Mouse (Mus musculus) ovary, postnatal 14 days (tissue): Measurements from ENCODE around the gene Kbtbd8.

Experiments
- DNase-seq: peaks from one replicate; pipeline ENCODE4 v3.0.0; 2022; ENCODE audit warnings: low spot score

Kbtbd8 gene

DNA sequence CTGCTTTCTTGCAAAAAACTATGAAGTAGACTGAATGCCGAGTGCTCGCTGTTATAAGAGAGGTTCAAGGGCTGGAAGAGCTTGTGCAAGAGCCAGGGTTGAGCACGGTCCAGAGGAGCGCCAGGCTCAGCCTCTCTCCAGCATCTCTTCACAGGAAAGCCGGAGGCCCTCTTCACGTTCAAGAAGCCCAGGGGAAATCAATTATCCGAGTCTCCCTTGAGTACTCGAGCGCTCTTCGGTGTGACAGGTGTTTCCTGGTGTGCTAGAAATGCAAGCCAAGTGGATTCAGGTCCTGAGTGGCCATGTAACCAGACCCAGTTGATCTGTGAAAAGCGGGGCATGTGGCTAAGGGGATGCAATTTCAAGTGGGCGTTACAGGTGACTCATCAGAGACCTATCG, at the start of gene Kbtbd8:
TSS of gene Kbtbd8 (plus strand) at position 295 of the 400 bp plus-strand sequence.
- no peak for DNase-seq

DNA sequence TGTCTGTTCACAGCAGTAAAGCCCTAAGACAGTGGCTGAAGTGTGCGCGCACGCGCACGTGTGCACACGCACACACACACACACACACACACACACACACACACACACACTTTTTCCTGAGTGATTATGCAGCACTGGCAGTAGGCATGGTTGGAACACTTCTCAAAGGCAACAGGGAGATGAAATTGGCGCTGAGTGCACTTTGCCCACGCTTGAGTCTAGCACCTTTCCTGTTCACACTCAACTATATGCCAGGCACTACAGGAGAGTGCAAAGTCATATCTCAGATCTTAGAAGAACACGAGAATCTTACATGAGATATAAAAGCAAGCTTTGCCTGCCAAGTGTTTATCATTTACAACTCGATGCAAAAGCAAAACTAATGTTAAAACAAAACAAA, 47.3 kb upstream of the Kbtbd8 start:
- DNase-seq, result no peak

DNA sequence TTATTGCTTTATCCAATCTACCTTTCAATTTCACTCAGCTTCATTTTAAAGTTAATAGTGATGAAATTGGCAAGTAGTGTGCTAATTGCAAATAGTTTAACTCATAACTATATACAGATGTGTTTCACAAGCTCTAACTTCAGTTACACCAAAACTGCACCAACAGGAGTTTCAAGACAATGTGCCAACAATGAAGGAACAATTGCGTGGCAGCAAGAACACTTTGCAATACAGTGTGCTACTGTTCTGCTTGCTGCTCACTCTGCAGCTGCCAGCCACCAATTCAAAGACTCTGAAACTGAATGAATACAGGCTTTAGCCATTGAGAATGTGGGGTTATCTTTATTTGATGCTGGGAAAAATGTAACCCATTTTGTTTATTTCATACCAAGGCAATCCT, 31.8 kb upstream of the Kbtbd8 start:
- no peak for DNase-seq

DNA sequence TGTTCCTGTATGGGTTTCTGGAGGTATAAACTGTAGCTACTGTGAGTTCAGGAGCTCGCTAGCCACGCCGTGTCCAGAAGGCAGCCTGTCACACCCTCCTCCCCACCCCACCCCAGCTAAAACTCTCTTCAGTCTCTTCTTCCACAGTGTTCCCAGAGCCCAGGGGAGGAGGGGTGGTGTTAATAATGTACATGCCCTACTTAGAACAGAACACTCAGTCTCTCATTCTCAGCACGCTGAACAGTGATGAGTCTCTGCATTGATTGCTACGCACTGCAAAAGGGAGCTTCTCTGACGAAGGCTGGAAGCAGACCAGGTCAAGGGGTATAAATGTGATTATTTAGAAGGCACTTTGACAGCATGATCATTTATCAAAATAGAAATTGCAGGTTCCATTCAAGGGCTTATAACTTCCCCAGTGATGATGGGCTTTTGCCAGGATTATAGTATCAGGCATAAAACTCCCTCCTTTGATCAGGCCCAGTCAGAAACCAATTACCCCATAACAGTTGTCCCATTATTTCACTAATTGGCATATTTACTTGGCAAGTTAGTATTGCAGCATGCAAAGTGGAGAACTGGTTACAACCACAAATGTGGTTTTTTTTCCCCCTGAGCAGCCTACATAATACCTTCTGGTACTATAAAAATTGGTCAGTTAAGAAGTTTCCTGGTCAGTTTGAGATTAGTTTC, 29.7 kb upstream of the Kbtbd8 start:
- DNase-seq, result no peak

DNA sequence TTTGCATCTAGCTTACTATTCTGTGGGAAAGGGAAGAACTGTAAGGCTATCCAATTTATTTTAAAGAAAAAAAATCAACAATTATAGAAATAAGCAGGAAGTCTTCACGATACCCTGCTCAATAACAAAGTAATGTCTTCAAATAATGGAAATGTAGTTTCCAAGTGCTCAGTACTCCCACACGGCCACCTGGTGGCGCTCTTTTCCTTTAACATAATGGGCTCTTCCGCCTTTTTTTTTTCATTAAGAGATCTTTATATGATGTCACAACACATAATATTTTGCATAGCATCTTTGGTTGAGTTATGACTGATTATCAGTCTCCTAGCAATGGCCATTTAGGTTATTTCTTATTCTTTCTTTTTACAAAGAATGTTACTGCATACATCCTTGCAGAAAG, 29.0 kb upstream of the Kbtbd8 start:
- no peak for DNase-seq

DNA sequence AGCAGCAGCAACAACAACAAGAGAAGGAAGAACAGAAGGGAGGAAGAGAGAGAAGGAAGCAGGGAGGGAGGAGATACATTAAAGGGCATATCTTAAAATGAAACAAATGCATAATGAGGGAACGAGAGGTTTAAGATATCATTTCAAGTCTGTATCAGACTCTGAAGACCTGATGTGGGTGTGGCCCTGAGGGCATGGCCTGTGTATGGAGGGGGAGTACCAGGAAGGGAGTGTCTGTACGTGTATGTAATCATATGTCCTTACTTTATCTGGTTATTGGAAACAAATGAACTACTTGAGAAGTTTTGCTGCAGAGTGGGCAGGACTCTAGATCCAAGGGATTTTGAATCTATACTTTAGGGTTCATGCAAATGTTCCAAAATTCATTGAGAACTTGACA, 22.3 kb upstream of the Kbtbd8 start:
- no peak for DNase-seq

DNA sequence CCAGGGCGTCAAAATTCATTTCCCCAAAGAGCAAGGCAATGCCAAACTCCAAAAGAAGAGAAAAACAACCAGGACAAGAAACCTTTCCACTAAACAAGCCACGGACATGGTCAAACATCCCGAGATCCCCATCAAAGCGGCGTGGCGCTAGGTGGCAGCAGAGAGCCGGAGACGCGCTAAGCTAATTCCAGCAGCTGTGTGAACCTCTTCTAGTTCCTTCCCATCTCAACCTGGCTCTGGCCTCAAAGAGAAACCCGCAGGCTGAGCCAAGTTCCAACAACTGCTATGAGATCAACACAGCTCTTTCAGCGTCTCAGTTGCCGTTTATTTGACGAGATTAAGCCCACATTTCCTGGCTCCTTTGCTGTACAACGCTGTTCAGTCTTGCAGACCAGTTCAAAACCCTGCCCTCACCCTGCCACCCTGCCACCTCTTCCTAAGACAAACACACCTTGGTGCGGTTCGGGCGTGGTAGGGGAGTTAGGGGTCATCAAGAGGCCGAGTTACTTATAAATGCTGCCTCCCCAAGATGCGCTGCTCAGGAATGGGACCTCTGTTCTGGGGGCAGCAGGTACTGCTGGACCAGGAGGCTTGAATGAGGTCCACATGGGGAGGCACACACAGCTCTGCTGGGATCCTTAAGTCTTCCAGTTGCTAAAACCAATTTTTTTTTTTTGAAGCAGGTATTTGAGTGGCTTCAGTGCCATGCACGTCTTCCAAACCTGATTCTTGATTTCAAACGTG, 18.5 kb upstream of the Kbtbd8 start:
- peak; percentile 83 for DNase-seq

DNA sequence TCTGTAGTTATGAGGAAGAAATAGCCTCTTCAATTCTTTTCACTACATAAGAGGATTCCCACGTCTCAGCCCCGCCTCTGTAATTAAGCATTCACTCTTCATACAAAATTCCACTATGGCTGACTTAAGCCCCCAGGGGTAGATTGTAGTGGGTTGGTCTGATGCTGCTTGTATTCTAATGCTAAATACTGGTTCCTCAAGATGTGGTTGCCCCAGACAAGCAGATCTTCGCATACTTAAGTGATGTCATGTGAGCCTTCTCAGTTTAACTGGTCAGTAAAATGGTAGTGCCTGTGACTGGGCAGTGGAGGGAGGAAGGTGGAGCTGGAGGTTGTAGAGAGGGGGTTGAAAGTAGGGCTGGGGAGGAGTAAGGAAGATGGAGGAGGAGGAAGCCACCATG, 13.3 kb upstream of the Kbtbd8 start:
- no peak for DNase-seq

DNA sequence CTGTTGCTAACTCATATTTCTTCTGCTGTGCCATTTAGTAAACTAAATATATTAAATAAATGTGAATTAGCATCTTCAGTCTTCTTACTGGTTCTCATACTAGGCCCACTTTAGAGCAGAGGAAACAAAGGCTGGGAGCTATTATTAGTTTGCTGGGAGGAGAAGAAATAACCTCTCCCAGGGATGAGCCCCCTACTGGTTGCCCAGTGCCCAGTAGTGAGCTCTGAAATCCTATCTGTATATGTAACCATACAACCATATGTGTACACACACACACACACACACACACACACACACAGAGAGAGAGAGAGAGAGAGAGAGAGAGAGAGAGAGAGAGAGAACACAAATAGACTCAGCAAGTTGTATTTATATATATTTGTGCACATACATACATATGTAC, 8.6 kb upstream of the Kbtbd8 start:
- no peak for DNase-seq

DNA sequence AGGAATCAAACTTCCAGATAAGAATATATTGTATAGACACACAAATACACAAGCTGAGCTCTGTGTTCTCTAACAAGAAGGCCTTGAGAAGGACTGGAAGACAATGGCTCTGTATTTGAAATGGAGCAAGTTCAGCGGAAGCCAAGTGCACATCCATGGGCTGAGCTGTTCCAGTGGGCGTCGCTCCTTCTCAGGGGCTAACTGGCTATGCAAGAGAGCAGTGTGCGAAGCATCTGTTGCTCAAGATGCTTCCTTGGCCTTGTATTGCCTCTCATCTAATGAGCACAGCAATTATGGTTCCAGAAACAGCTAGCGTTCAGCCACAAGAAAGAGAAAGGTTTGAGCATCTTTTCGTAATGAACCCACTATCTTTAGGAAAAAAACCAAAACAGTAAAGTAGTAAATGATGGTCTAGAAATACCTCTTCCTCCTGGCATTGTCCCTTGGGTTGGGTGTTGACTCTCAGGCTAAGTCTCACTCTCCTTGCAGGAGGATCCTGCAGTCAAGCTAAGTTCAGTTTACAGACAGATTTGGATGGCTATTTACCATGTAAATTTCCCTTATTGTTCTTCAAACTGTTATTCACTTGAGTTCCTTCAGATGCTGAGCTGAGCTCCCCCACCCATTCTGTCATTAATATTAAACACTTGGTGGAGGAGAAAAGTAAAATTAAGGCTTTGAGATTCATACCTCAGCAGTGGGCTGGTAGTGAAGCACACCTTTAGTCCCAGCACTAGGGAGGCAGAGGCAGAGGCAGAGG, 7.2 kb upstream of the Kbtbd8 start:
- DNase-seq, result no peak

DNA sequence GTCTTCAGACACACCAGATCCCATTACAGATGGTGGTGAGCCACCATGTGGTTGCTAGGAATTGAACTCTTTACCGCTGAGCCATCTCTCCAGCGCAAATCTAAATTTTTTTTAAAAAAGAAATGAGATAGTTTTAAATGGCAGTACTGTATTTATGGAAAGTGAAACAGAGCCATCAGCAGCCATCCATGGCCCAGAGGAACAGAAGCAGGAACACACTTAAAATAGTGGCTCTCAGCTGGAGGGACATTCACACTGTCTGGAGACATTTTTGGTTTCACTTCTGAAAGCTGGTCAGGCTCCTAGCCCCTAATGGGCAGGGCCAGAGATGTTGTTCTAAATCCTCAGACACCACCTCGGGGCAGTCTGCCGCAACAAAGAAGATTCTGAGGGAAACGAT, 5.0 kb upstream of the Kbtbd8 start:
- no peak for DNase-seq

DNA sequence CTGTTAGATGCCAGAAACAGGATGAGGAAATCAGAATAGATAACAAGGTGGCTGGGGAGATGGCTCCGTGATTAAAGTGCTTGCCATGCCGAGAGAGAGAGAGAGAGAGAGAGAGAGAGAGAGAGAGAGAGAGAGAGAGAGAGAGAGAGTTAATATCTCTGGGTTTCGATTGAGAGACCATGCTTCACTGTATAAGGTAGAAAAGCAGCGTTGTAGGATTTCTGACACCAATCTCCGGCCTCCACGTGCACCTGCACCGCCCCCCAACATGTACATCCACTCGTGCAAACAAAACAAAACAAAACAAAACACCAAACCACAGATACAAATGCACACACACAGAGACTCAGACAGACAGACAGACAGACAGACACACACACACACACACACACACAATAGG, 527 bp upstream of the Kbtbd8 start:
- no peak for DNase-seq

DNA sequence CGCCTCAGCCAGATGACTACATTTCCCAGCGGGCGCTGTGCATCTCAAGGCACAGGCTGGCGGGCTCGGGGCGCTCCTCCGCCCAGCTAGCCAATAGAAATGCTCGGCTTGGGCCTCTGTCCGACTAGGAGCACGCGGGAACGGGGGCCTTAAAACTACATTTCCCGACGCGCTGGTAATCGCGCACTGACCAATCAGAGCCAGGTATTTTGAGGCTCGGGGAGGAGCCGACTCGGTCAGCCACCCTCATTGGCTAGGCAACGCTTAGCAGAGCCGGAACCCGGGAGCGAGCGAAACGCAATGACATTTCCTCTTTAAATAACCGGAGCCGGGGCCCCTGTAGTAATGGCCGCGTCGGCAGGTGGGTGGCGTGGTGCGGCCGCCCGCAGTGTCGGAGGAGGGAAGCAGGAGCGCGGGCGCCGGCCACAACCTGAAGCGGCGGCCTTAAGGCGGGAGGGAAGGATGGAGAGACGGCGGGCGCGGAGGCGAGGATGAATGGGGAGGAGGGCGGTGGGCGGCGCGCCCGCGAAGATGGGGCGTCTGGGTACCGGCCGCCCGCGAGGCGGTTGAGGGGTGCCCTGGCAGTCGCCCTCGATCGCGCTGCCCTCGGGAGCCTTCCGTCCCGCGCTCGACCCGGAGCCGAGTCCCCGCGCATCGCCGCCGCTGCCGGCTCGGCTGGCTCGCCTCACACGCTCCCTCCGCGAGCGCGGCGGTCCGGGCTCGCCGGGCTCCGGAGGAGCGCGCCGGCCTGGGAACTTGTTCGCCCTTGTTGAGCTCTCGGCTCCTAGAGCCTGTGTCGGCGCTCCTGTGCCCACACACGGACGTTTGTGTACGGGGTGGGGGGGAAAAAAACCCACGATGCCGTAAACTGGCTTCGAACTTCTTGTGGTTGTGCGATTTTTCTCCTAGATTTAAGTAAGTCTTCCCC, 838 bp downstream of the Kbtbd8 start:
- peak; percentile 76 for DNase-seq

DNA sequence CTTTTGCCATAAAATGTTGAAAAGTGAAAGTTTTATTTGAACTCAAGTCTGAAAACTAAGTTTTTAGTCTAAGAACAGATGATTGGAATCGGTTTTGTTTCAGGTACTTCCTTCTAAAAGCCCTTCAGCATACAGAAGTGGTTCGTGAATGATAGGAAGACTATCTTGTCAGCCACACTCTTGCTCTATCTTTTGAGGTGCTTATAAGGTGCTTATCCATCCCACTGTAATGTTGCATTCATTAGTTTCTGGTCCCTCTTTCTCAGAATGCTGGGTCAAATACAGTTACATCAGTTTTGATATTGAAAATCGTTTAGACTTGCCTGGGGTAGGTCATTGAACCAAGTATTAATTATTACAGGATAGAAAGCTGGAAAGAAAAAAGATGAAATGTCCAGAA, 2.3 kb downstream of the Kbtbd8 start:
- no peak for DNase-seq

DNA sequence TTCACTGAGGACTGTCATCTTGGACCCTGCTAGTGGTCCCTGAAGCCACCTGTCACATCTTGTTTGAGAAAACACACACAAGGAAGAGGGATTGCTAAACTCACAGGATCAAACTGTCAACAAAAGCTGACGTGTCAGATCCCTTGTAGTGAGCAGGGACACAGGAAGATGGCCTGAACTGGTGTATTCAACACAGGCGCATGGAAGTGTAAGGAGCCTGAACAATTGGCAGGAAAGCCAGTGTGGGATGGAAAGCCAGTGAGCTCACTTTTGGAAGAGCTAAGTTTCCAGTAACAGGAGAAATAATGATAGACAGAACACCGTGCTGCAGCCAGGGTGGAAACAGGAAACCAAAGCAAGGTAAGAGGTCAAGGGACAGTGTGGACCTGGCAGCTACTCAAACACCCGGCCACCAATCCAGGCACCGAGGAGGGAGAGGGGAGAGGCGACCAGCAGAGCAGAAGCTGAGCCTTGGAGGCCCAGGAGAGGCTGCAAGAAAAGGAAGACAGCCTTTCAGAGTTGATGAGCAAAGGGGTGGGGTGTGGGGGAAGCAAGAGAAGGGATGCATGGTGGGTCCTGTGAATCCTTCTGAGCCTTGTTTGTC, 33.0 kb downstream of the Kbtbd8 start:
- DNase-seq, result no peak

DNA sequence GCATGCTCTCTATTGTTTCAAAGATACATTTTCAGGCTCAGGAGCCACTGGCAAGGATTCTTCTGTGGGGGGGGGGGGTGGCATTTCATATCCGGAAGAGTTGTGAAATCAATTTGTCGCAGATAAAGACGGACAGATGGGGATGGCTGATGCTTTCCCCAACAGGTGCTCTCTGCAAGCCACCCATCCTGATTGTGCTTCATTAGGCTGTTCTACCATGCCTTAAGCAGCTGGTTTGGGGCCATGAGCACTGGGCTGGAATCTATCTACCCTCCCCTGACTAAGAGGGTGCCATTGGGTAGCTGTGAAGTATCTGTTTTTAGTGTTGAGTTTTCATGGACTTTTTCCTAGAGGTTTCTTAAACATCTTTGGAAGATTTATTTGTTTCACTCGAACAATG, 33.8 kb downstream of the Kbtbd8 start:
- no peak for DNase-seq

DNA sequence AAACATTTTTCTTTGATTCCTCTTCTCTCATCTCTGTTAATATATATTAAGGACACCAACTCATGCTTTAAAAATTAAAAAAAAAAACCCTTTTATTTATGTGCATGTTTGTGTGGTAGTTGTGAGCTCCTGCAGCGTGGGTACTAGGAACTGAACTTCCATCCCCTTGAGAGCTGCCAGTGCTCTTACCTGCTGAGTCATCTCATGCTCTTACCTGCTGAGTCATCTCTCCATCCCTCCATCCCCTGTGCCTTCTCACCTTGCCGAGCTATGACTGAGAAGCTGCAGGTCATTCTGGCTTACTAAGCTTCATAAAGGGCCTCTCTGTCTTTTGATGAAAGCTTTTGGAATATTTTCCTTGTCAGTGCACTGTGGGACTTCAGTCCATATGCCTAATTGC, 34.5 kb downstream of the Kbtbd8 start:
- DNase-seq, result no peak

DNA sequence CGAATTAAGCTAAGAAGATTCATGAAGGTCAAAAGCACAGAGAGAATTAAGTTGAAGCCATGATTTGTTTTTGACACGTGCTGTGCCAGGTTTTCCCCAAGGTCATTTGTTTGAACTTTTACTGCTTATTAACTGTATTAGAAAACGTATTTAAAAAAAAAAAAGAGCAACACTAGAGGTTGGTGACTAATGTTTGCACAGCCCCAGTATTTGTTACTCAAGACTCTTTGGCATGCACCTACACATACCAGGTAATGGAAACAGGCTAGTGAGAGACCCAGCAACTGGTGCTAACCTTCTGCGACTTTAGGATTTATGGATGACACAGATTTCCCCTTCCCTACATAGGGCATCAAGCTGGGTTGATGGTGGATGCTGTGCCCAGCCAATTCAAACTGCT, 46.9 kb downstream of the Kbtbd8 start:
- DNase-seq, result no peak

DNA sequence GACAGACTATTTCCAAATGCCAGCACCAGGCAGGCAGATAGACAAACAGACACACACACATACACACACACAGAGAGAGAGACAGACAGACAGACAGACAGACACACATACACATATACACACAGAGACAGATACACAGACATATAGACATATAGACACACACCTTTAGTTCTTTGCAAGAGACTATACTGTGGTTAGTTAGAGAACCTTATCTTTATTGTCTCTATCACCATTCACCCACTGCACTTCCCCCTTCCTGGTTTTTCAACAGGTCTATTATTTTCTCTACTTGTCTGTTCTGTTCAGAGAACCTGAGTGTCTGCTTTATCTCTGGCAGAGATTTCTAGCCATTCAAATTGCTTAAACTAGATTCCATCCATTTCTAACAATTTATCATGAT, 48.6 kb downstream of the Kbtbd8 start:
- DNase-seq, result no peak

DNA sequence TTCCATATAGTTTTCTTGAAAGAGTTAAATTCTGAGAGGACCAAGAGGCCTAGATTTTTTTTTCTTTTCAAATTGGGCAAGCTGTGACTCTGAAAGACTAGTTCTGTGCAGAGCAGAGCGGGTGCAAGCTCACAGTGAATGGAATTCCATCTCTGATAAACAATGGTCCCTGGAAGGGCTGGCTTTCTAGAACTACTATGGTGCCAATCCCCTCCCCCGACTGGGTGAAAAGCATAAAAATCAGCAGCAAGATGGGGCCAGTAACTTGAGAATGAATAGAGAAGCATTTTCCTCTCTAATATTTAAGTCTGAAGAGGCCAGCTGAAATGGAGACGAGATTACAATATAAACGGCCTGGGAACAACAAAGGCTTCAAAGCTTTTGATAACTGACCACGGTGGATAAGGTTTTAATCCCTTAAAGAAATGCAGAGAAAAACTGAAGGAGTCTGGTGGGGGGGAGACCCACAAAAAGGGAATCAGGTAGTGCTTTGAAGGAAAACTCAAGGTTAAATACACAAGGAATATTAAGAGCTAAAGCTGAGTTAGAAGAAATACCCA, 50.7 kb downstream of the Kbtbd8 start:
- DNase-seq, result no peak

DNA sequence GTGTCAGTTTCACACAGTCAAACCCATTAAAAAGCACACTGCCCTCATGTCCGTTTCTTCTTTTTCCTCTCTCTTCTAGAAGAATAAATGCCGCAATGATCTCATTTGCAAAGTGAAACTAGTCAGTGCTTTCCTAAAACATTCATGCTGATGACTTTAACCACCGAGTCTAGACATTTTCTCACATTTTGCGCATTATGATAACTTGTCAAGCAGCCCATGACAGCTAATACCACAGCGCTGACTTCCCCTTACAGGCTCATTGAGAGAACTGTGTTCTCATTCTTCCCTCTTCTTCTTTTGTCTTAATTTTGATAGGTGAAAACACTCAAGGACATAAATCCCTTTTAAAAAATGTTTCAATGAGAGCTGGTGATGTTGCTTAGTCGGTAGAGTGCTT, 52.4 kb downstream of the Kbtbd8 start:
- no peak for DNase-seq
